Mouse (Mus musculus): ENCODE measurements around the gene Dntt. TPM values are rescaled to one million over a fixed set of nuclear protein-coding genes. Genes with fewer than 3 reads are reported as not detected.
A peak's percentile ranks its signal among the peaks of the same experiment; 100 is the strongest.

Dntt gene
- polyA plus RNA-seq (2012; rRNA removed), result not detected in 2 replicates

DNA sequence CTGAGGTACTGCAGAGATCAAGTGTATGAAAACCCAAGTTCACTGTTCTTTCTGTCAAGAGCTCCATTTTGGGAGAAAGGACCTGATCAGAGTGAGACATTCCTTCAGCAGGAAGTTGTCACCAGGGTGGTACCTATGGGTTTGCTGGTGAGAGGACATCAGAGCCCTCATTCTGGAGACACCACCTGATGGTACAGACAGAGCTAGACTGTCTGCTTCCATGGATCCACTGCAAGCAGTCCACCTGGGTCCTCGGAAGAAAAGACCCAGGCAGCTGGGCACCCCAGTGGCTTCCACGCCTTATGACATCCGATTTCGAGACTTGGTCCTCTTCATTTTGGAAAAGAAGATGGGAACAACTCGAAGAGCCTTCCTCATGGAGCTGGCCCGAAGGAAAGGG, at the start of gene Dntt:
Gene Dntt (plus strand): TSS at position 57 of the 400 bp plus-strand sequence.
- H3K4me3 ChIP-seq (ENCODE audit: insufficient read depth, low read length), result no peak within 1 kb of the TSS
- H3K27ac ChIP-seq (ENCODE audit: insufficient read depth, low read length), result no peak within 1 kb of the TSS
- TF ChIP-seq POLR2A (IDR thresholded peaks at IDR 0.05; ENCODE audit: extremely low read depth, insufficient read depth, low read length) (no peak), CTCF (IDR thresholded peaks at IDR 0.05; ENCODE audit: extremely low read depth, insufficient read depth, low read length) (no peak)
- H3K4me1 ChIP-seq (ENCODE audit: control insufficient read depth, insufficient read depth, low read length), result no peaks in the 10 kb centered on the region

DNA sequence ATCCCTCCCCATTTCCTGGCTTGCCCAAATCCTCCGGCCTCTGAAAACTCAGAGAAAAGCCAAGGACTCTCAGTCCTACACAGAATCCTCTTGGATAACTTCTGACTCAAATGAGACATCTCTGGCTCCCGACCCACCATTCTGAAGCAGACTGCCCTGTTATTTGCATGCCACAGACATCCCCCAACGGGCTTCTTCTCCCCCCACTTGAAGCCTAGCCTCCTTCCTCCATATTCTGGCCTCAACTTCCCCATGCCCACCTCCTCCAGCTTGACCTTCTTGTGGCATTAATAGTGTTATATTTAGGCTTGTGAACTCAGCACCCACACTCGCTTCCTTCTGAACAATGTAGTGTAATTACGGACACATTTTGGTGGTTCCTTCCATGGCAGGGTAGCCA, 48.4 kb upstream of the Dntt start:
- Histone ChIP-seq H3K4me3 (ENCODE audit: insufficient read depth, low read length) (no peak overlapping the region), H3K4me1 (ENCODE audit: control insufficient read depth, insufficient read depth, low read length) (no peaks in the 10 kb centered on the region), H3K27ac (ENCODE audit: insufficient read depth, low read length) (no peak overlapping the region)
- TF ChIP-seq CTCF (IDR thresholded peaks at IDR 0.05; ENCODE audit: extremely low read depth, insufficient read depth, low read length) (no peak), POLR2A (IDR thresholded peaks at IDR 0.05; ENCODE audit: extremely low read depth, insufficient read depth, low read length) (no peak)

GRCm38 (mm10) chr19:40984536-40984935, 44.5 kb upstream of the Dntt start:
- no peaks in the 10 kb centered on the region for H3K4me1 ChIP-seq (ENCODE audit: control insufficient read depth, insufficient read depth, low read length)
- no peak overlapping the region for H3K27ac ChIP-seq (ENCODE audit: insufficient read depth, low read length)
- TF ChIP-seq POLR2A (IDR thresholded peaks at IDR 0.05; ENCODE audit: extremely low read depth, insufficient read depth, low read length) (no peak), CTCF (IDR thresholded peaks at IDR 0.05; ENCODE audit: extremely low read depth, insufficient read depth, low read length) (no peak)
- no peak overlapping the region for H3K4me3 ChIP-seq (ENCODE audit: insufficient read depth, low read length)

DNA sequence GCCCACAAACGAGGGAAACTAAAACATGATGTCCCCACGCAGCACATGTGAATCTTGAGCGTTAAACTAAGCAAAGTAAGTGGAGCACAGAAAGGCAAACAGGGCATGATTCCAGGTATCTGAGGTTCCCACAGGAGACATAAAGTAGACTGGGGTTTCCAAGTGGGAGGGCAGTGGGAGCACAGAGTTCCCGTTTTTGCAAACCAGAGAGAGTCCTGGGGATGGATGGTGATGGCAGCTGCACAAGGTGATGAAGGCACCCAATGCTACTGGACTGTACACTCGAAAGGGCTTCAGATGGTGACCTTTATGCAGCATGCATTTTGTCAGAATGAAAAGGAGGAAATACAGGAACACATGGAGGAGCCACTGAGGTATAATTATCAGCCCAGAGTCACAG, 40.2 kb upstream of the Dntt start:
- TF ChIP-seq POLR2A (IDR thresholded peaks at IDR 0.05; ENCODE audit: extremely low read depth, insufficient read depth, low read length) (no peak), CTCF (IDR thresholded peaks at IDR 0.05; ENCODE audit: extremely low read depth, insufficient read depth, low read length) (no peak)

DNA sequence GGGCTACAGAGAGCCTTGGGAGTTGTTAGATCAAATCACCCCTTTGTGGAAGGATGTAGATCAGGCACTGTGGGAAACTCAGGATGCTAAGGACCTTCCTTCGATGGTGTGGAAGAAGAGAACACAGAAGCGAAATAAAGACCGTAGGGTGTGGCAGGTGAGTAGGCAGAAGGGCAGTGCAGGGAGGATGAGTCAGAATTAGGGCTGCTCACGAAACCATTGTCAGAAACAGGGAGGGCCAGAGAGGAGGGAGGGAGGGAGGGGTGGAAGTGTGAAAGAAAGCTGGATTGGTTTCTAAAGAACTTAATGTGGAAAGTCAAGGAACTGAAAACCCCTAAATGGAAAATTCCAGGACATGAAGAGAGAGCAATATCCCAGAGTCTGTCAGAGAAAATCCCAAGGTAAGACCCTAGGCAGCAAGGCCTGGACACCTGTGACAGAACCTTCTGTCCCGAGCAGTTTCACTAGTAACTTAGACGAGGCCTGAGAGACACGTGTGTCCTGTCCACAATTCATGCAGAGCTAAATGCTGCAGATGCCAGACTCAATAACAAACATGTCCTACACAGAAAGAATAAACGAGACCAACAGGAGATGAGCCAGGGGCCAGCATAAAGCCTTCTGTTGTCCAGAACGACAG, 39.0 kb upstream of the Dntt start:
- Histone ChIP-seq H3K4me3 (ENCODE audit: insufficient read depth, low read length) (no peak overlapping the region), H3K4me1 (ENCODE audit: control insufficient read depth, insufficient read depth, low read length) (0 out of 2 replicates have a peak, but pooled peaks cover 7% of the 10 kb centered on the region), H3K27ac (ENCODE audit: insufficient read depth, low read length) (no peak overlapping the region)
- TF ChIP-seq CTCF (IDR thresholded peaks at IDR 0.05; ENCODE audit: extremely low read depth, insufficient read depth, low read length), result no peak

More for the DNA sequence above, 40.2 kb upstream of the Dntt start:
- no peak overlapping the region for H3K27ac ChIP-seq (ENCODE audit: insufficient read depth, low read length)
- H3K4me1 ChIP-seq (ENCODE audit: control insufficient read depth, insufficient read depth, low read length), result 0 out of 2 replicates have a peak, but pooled peaks cover 7% of the 10 kb centered on the region
- no peak overlapping the region for H3K4me3 ChIP-seq (ENCODE audit: insufficient read depth, low read length)

DNA sequence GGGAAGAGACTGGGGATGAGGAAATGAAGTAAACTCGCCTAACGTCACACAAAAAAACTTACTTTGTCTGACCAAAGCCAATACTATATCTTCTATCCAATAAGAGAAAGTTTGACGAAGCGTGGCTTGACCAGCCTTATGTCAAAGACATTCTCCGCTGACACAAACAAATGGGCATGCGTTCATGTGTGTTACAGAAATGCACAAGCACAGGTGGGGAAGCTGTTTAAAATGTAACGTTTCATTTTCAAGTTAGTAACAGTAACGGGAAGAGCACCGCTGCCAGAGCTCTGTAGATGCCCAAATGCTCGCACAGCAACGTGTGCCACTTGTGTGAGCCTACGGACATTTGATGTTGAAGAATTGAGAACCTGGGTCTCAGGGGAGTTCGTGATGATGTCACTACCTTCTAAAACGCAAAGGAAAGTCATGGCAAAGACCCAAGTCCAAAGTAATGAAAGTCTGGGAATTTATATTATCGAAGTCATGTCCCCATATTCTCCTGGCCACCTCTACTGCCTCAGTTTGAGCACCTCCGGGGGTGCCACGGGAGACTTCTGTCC, 38.2 kb upstream of the Dntt start:
- Histone ChIP-seq H3K4me3 (ENCODE audit: insufficient read depth, low read length) (no peak overlapping the region), H3K4me1 (ENCODE audit: control insufficient read depth, insufficient read depth, low read length) (peaks cover 9% of the 10 kb centered on the region; the same call in 1 of the 2 replicates), H3K27ac (ENCODE audit: insufficient read depth, low read length) (no peak overlapping the region)
- TF ChIP-seq POLR2A (IDR thresholded peaks at IDR 0.05; ENCODE audit: extremely low read depth, insufficient read depth, low read length), result no peak

DNA sequence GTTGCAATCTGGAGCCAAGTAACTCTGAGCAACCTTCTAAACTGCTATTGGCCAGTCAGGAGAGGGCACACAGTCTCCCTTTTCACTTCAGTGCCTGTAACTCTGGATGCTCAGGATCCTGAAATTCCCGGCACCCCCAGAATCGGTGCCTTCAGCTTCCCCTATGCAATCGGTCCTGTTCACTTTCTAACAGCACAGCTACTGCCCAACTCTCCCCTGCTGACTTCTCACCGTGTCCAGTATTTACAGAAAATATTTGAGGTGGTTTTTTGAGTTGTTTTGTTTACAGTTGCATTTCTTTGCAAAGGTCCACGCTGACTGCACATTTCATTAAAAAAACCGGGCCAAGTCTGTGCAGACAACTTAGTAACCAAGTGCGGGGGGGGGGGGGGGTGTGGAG, 37.4 kb upstream of the Dntt start:
- TF ChIP-seq CTCF (IDR thresholded peaks at IDR 0.05; ENCODE audit: extremely low read depth, insufficient read depth, low read length) (no peak), POLR2A (IDR thresholded peaks at IDR 0.05; ENCODE audit: extremely low read depth, insufficient read depth, low read length) (no peak)
- Histone ChIP-seq H3K4me1 (ENCODE audit: control insufficient read depth, insufficient read depth, low read length) (peaks cover 9% of the 10 kb centered on the region; the same call in 1 of the 2 replicates), H3K27ac (ENCODE audit: insufficient read depth, low read length) (no peak overlapping the region), H3K4me3 (ENCODE audit: insufficient read depth, low read length) (no peak overlapping the region)

DNA sequence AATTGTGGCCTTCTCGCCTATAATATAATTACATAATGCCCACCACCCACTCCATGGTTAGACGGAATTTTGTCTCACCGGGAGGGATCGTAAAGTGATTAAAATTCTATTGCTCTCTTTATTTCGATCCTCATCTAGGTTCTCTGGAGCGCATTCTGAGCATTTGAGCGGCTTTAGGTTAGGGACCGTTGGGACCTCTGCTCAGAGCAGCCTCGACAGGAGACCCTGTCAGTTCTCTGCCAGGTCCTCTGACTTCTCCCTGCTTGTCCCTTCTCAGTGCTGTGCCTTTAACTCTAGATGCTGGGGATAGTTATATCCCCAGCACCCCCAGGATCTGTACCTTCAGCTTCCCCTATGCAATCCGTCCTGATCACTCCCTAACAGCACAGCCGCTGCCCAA, 37.0 kb upstream of the Dntt start:
- H3K4me1 ChIP-seq (ENCODE audit: control insufficient read depth, insufficient read depth, low read length), result peaks cover 9% of the 10 kb centered on the region; the same call in 1 of the 2 replicates
- TF ChIP-seq POLR2A (IDR thresholded peaks at IDR 0.05; ENCODE audit: extremely low read depth, insufficient read depth, low read length) (no peak), CTCF (IDR thresholded peaks at IDR 0.05; ENCODE audit: extremely low read depth, insufficient read depth, low read length) (no peak)
- no peak overlapping the region for H3K4me3 ChIP-seq (ENCODE audit: insufficient read depth, low read length)
- peak overlapping the region; percentile 19; the same call in 1 of the 2 replicates for H3K27ac ChIP-seq (ENCODE audit: insufficient read depth, low read length)

GRCm38 (mm10) chr19:40992517-40993044, 36.5 kb upstream of the Dntt start:
- Histone ChIP-seq H3K4me1 (ENCODE audit: control insufficient read depth, insufficient read depth, low read length) (peaks cover 9% of the 10 kb centered on the region; the same call in 1 of the 2 replicates), H3K27ac (ENCODE audit: insufficient read depth, low read length) (peak overlapping the region; percentile 85), H3K4me3 (ENCODE audit: insufficient read depth, low read length) (peak overlapping the region; percentile 22; the same call in 1 of the 2 replicates)
- TF ChIP-seq CTCF (IDR thresholded peaks at IDR 0.05; ENCODE audit: extremely low read depth, insufficient read depth, low read length) (no peak), POLR2A (IDR thresholded peaks at IDR 0.05; ENCODE audit: extremely low read depth, insufficient read depth, low read length) (no peak)

DNA sequence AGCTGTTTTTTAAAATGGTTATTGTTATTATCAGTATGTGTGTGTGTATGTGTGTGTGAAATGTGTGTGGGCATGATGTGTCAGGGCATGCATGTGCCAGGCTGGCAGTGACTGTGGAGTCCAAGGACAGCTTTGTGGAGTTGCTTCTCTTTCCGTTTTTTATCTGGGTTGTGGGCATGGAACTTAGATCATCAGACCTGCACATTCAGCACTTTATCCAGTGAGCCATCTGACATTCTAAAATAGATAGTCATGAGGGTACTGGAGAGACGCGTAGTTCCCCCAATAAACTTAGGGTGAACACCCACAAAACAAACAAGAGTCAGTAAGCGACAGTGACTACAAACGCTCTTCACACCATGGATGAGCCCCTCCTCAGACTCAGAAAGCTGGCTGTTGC, 35.7 kb upstream of the Dntt start:
- Histone ChIP-seq H3K4me3 (ENCODE audit: insufficient read depth, low read length) (peak overlapping the region; percentile 22; the same call in 1 of the 2 replicates), H3K4me1 (ENCODE audit: control insufficient read depth, insufficient read depth, low read length) (peaks cover 9% of the 10 kb centered on the region; the same call in 1 of the 2 replicates), H3K27ac (ENCODE audit: insufficient read depth, low read length) (peak overlapping the region; percentile 85)
- TF ChIP-seq POLR2A (IDR thresholded peaks at IDR 0.05; ENCODE audit: extremely low read depth, insufficient read depth, low read length) (no peak), CTCF (IDR thresholded peaks at IDR 0.05; ENCODE audit: extremely low read depth, insufficient read depth, low read length) (no peak)

Data from cortical plate, adult 2 months (tissue).